Mouse (Mus musculus): Measurements from ENCODE around the gene Zfp950. TPM values are rescaled to one million over a fixed set of nuclear protein-coding genes. Genes with fewer than 3 reads are reported as not detected.
A peak's percentile ranks its signal among the peaks of the same experiment; 100 is the strongest.

The Zfp950 gene
- polyA plus RNA-seq, 1 experiment from 2014 or later = 16.8 TPM

DNA sequence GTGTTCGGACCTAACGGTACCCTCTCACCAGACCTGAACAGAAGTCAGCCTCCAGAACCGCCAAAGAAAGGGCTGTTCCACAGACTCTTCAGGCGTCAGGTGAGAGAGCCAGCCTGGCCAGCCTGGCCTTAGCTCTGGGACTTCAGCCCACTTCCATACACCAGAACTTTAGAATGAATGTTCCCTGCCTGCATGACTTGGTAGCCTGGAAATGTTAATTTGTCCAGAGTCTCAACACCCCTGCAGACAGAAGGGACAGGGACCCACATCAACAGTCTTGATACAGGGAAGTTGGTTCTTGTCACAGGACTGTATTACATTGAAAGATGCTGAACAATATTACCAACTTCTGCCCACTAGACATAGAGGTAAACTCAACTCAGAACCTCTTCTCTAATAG is 50.1 kb downstream of the Zfp950 start:
- H3K27me3 ChIP-seq (replicated peaks) = no peaks in the 10 kb centered on the region
- no peak overlapping the region for H3K27ac ChIP-seq
- no peak overlapping the region for H3K4me3 ChIP-seq
- no peak overlapping the region for H3K4me2 ChIP-seq
- ATAC-seq = no peak
- 75% methylated on average over 4 of the region's 4 CpGs for WGBS (ENCODE audit: insufficient replicate concordance)
- H3K36me3 ChIP-seq = no peaks in the 10 kb centered on the region
- no peaks in the 10 kb centered on the region for H3K4me1 ChIP-seq
- H3K9ac ChIP-seq = no peak overlapping the region
- H3K9me3 ChIP-seq (replicated peaks) = no peaks in the 10 kb centered on the region

- Histone ChIP-seq H3K9me3 (replicated peaks) (no peaks in the 10 kb centered on the region), H3K4me2 (no peak overlapping the region), H3K4me3 (no peak overlapping the region), H3K27me3 (replicated peaks) (no peaks in the 10 kb centered on the region), H3K36me3 (no peaks in the 10 kb centered on the region), H3K27ac (no peak overlapping the region), H3K4me1 (0 out of 2 replicates have a peak, but pooled peaks cover 4% of the 10 kb centered on the region), H3K9ac (no peak overlapping the region)
- 76% methylated on average over 3 of the region's 3 CpGs for WGBS (ENCODE audit: insufficient replicate concordance)
- ATAC-seq = no peak
Measured at GRCm38 (mm10) chr19:61089001-61089400, 51.6 kb downstream of the Zfp950 start.

DNA sequence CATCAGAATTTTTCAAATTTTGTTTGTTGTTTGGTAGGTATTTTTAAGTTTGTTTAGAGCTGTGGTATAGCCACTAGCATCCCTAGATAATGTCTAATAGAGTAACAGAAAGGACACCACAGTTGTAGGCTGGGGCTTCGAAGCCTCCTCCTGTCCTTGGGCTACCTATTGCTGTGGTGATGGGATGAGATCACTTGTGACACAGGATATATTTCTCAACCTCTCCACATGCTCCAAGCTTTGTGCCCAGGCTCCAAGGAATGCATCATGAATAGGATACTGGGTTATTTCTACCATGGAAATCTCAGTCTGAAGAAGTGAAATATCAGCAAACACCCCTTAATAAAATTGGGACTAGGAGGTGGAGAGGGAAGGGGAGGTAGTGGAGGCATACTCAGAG is 52.9 kb downstream of the Zfp950 start:
- no peak for ATAC-seq
- H3K27me3 ChIP-seq (replicated peaks) = no peaks in the 10 kb centered on the region
- H3K4me2 ChIP-seq = no peak overlapping the region
- WGBS (ENCODE audit: insufficient replicate concordance) = 77% methylated on average over 1 of the region's 1 CpGs
- H3K9me3 ChIP-seq (replicated peaks) = no peaks in the 10 kb centered on the region
- H3K4me1 ChIP-seq = 0 out of 2 replicates have a peak, but pooled peaks cover 4% of the 10 kb centered on the region
- H3K36me3 ChIP-seq = no peaks in the 10 kb centered on the region
- no peak overlapping the region for H3K9ac ChIP-seq
- H3K4me3 ChIP-seq = no peak overlapping the region
- no peak overlapping the region for H3K27ac ChIP-seq

DNA sequence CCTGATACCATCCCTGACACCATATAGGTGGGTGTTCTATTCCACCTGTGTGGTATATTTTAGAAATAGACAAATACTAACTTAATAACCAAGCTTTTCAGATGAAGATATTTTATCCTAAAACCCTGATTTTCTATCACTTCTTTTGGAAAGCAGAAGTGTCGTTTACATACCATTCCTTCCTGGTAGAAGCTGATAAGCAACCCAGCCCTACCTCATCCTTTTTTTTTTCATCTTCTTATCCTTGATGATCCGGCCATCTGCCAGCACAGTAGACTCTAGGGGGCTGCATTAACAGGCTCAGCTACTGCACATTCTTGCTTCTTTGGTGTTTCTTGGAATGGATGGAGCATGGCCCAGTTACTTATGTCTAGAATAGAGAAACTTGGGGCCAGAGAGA is 55.4 kb downstream of the Zfp950 start:
- Histone ChIP-seq H3K4me2 (no peak overlapping the region), H3K36me3 (no peaks in the 10 kb centered on the region), H3K4me3 (no peak overlapping the region), H3K9me3 (replicated peaks) (no peaks in the 10 kb centered on the region), H3K4me1 (0 out of 2 replicates have a peak, but pooled peaks cover 4% of the 10 kb centered on the region), H3K9ac (no peak overlapping the region), H3K27me3 (replicated peaks) (no peaks in the 10 kb centered on the region), H3K27ac (no peak overlapping the region)
- 12% methylated on average over 2 of the region's 2 CpGs for WGBS (ENCODE audit: insufficient replicate concordance)
- ATAC-seq = no peak

DNA sequence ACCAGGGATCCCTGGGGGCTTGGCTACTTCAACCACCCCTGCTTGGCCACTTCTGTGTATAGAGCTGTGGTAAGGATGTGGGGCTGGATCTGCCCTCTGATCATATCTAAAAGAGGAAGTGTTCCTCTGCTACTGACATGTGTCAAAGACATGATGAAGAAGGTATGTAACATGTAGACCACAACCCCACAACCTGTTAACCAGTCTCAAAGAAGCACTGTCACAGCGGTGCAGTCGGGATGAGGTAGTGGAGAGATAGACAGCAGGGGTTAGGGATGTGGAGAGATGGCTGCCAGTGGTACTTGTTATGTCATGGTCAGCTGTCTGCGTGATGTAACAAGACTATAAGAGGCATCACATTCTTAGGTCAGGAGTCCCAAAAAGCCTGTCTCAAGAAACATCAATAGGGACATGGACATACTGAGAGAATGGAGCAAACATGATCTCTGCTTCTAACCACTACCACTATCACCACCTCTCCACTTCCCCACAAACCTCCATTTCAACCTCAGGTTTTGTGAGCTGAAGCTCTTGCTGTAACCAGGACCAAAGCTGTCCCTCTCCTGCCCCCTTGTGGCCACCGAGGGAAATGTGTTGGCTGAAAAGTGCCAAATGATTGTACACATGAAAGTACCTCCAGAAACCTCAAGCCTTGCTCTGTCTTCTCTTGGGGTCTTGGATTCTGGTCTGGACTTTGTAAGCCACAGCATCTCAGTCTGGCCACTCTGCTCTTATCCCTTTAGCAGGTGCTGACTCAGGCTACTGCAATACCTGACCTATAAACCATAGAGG is 56.3 kb downstream of the Zfp950 start:
- 29% methylated on average over 4 of the region's 4 CpGs for WGBS (ENCODE audit: insufficient replicate concordance)
- ATAC-seq = peak; percentile 43; the same call in 1 of the 2 replicates
- no peaks in the 10 kb centered on the region for H3K36me3 ChIP-seq
- H3K4me3 ChIP-seq = no peak overlapping the region
- H3K4me2 ChIP-seq = no peak overlapping the region
- 0 out of 2 replicates have a peak, but pooled peaks cover 4% of the 10 kb centered on the region for H3K4me1 ChIP-seq
- H3K27me3 ChIP-seq (replicated peaks) = no peaks in the 10 kb centered on the region
- no peak overlapping the region for H3K9ac ChIP-seq
- no peaks in the 10 kb centered on the region for H3K9me3 ChIP-seq (replicated peaks)
- no peak overlapping the region for H3K27ac ChIP-seq

DNA sequence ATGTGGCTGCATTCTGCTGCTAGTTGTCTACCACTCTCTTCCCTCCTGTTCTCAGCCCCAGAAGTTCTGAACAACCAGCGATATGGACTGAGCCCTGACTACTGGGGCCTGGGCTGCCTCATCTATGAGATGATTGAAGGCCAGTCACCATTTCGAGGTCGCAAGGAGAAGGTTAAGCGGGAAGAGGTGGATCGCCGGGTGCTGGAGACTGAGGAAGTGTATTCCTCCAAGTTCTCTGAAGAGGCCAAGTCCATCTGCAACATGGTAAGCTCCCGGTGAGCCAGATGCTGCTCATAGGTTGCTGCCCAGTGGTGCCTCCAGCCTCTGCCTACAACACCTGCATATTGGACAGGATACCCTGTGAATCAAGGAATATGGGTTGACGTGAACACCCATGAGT is 57.6 kb downstream of the Zfp950 start:
- Histone ChIP-seq H3K4me1 (peaks cover 10% of the 10 kb centered on the region; the same call in 1 of the 2 replicates), H3K27me3 (replicated peaks) (no peaks in the 10 kb centered on the region), H3K9me3 (replicated peaks) (no peaks in the 10 kb centered on the region), H3K27ac (no peak overlapping the region), H3K4me2 (no peak overlapping the region), H3K9ac (no peak overlapping the region), H3K36me3 (no peaks in the 10 kb centered on the region), H3K4me3 (no peak overlapping the region)
- ATAC-seq = no peak
- 80% methylated on average over 8 of the region's 8 CpGs for WGBS (ENCODE audit: insufficient replicate concordance)

- Histone ChIP-seq H3K9me3 (replicated peaks) (no peaks in the 10 kb centered on the region), H3K9ac (no peak overlapping the region), H3K4me2 (no peak overlapping the region), H3K4me1 (peaks cover 10% of the 10 kb centered on the region; the same call in 1 of the 2 replicates), H3K27me3 (replicated peaks) (no peaks in the 10 kb centered on the region), H3K36me3 (no peaks in the 10 kb centered on the region), H3K4me3 (no peak overlapping the region), H3K27ac (no peak overlapping the region)
- ATAC-seq = no peak
- WGBS (ENCODE audit: insufficient replicate concordance) = 82% methylated on average over 5 of the region's 5 CpGs
Measured at GRCm38 (mm10) chr19:61080251-61080749, 60.3 kb downstream of the Zfp950 start.

GRCm38 (mm10) chr19:61078622-61079021 is 62.0 kb downstream of the Zfp950 start:
- 19% methylated on average over 3 of the region's 3 CpGs for WGBS (ENCODE audit: insufficient replicate concordance)

GRCm38 (mm10) chr19:61065011-61065410 is 75.6 kb downstream of the Zfp950 start:
- H3K4me2 ChIP-seq = no peak overlapping the region
- H3K4me1 ChIP-seq = no peaks in the 10 kb centered on the region
- 63% methylated on average over 1 of the region's 1 CpGs for WGBS (ENCODE audit: insufficient replicate concordance)
- H3K27ac ChIP-seq = no peak overlapping the region
- no peak overlapping the region for H3K9ac ChIP-seq
- H3K9me3 ChIP-seq (replicated peaks) = no peaks in the 10 kb centered on the region
- H3K4me3 ChIP-seq = no peak overlapping the region
- H3K27me3 ChIP-seq (replicated peaks) = no peaks in the 10 kb centered on the region
- no peak for ATAC-seq
- no peaks in the 10 kb centered on the region for H3K36me3 ChIP-seq

More at GRCm38 (mm10) chr19:61078622-61079021, 62.0 kb downstream of the Zfp950 start:
- H3K9ac ChIP-seq = no peak overlapping the region
- no peak overlapping the region for H3K4me2 ChIP-seq
- no peak overlapping the region for H3K27ac ChIP-seq
- H3K9me3 ChIP-seq (replicated peaks) = no peaks in the 10 kb centered on the region
- ATAC-seq = no peak
- H3K36me3 ChIP-seq = no peaks in the 10 kb centered on the region
- H3K4me1 ChIP-seq = peaks cover 6% of the 10 kb centered on the region; the same call in 1 of the 2 replicates
- no peak overlapping the region for H3K4me3 ChIP-seq
- H3K27me3 ChIP-seq (replicated peaks) = no peaks in the 10 kb centered on the region

- ATAC-seq = no peak
- Histone ChIP-seq H3K9me3 (replicated peaks) (no peaks in the 10 kb centered on the region), H3K4me3 (no peak overlapping the region), H3K4me1 (no peaks in the 10 kb centered on the region), H3K4me2 (no peak overlapping the region), H3K36me3 (no peaks in the 10 kb centered on the region), H3K27ac (no peak overlapping the region), H3K9ac (no peak overlapping the region), H3K27me3 (replicated peaks) (no peaks in the 10 kb centered on the region)
- 67% methylated on average over 3 of the region's 3 CpGs for WGBS (ENCODE audit: insufficient replicate concordance)
Measured at GRCm38 (mm10) chr19:61064386-61064785, 76.3 kb downstream of the Zfp950 start.

DNA sequence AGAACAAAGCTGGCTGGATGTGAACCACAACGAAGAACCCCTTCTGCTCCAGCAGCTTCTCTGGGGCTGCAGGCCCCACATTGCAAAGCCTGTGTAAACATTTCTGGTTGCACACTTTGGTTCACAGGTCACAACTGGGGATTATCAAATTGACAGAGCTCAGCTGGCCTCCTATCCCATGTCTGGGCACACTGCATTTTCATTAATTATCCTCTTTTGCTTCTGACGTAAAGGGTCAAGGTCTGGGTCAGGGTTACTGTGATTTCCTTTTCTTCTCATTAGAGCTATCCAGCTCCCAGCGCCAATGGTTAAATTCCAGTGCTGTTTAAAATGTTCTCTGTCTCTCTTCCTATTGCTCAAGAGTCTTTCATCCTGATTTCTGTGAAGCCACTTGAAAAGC is 83.1 kb downstream of the Zfp950 start:
- Histone ChIP-seq H3K27me3 (replicated peaks) (no peaks in the 10 kb centered on the region), H3K27ac (no peak overlapping the region), H3K4me2 (no peak overlapping the region), H3K36me3 (no peaks in the 10 kb centered on the region), H3K9ac (no peak overlapping the region), H3K4me3 (no peak overlapping the region), H3K4me1 (0 out of 2 replicates have a peak, but pooled peaks cover 4% of the 10 kb centered on the region), H3K9me3 (replicated peaks) (no peaks in the 10 kb centered on the region)
- 50% methylated on average over 3 of the region's 3 CpGs for WGBS (ENCODE audit: insufficient replicate concordance)
- peak; percentile 44; the same call in 1 of the 2 replicates for ATAC-seq

DNA sequence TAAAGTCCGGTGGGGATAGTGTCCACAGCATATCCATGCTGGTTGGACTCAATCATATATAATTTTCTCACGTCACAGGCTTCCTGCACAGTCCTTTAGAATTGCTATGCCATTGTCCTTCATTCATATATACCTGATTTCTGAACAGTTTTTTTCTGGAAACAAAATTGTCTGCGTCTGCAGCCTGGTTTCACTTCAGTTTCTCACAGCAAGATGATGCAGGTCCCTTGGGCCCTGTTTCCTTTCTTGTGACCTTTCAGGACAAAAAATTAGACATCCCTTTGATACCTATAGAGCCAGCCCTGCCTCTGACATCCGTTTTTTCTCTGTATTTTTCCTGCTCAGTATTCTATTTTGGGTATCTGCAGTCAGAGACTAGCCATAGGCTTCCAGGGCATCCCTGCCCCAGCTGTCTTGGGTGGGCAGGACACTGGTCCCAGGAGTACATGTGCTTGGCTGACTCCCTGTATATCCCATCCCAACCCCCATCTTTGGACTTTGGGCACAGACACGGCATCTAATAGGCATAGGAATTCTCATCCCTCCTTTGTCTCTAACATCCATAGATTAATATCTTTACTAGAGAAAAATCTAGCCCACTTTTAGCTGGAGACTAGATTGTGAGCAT is 83.7 kb downstream of the Zfp950 start:
- no peak overlapping the region for H3K4me2 ChIP-seq
- H3K9me3 ChIP-seq (replicated peaks) = no peaks in the 10 kb centered on the region
- WGBS (ENCODE audit: insufficient replicate concordance) = 62% methylated on average over 5 of the region's 5 CpGs
- no peak overlapping the region for H3K27ac ChIP-seq
- H3K9ac ChIP-seq = no peak overlapping the region
- no peaks in the 10 kb centered on the region for H3K36me3 ChIP-seq
- 0 out of 2 replicates have a peak, but pooled peaks cover 4% of the 10 kb centered on the region for H3K4me1 ChIP-seq
- no peak overlapping the region for H3K4me3 ChIP-seq
- ATAC-seq = no peak
- H3K27me3 ChIP-seq (replicated peaks) = no peaks in the 10 kb centered on the region

Data from liver, embryonic 12.5 days (tissue).